ENCODE assay signal across 8 mouse cellular contexts in genomic region chr7:65497733-65498583, GRCm38 (mm10). TPM values are rescaled to one million over a fixed set of nuclear protein-coding genes. Genes with fewer than 3 reads are reported as not detected.
DNase-seq lines count a peak whose midpoint lies in the region; ATAC-seq and TF ChIP-seq lines count a peak whose summit lies in the region.

No protein-coding gene starts in this region.

- H3K36me3 ChIP-seq in ES-E14 (ENCODE audit: control insufficient read depth, insufficient read depth, low read length, poor library complexity, severe bottlenecking), result no peaks in the 10 kb centered on the region
- H3K36me3 ChIP-seq in forebrain, embryonic 16.5 days (ENCODE audit: control insufficient read depth, insufficient read depth), result no peaks in the 10 kb centered on the region
- H3K36me3 ChIP-seq in lung, embryonic 14.5 days (ENCODE audit: insufficient read depth), result no peaks in the 10 kb centered on the region

- WGBS in forebrain, embryonic 16.5 days, result 52% methylated on average over 12 of the region's 12 CpGs
- WGBS in lung, embryonic 14.5 days, result 51% methylated on average over 12 of the region's 12 CpGs

- H3K4me1 ChIP-seq in ES-E14 (ENCODE audit: control insufficient read depth in 2 of 2, insufficient read depth in 2 of 2, low read length in 2 of 2, poor library complexity in 1 of 2), result no peaks in the 10 kb centered on the region
- no peaks in the 10 kb centered on the region for H3K4me1 ChIP-seq in forebrain, embryonic 16.5 days (replicated peaks; ENCODE audit: control insufficient read depth, insufficient read depth, low read length)
- no peaks in the 10 kb centered on the region for H3K4me1 ChIP-seq in lung, embryonic 14.5 days (ENCODE audit: insufficient read depth)

- in situ Hi-C loops in ES-E14 (cut with MboI; ENCODE audit: low sequenced_read_pairs in 2 of 2, unreplicated experiment in 2 of 2), result no loop called here

- ATAC-seq in forebrain, embryonic 16.5 days, result 0 out of 2 replicates have a peak, but pooled peaks have one; percentile 55
- peak; percentile 84 for ATAC-seq in lung, embryonic 14.5 days (ENCODE audit: insufficient read depth)
- no peak for ATAC-seq in erythroid progenitor cell, adult 5-6 weeks (replicated peaks; ENCODE audit: low FRiP score, poor library complexity, severe bottlenecking)

- H3K27ac ChIP-seq in ES-E14 (ENCODE audit: insufficient read depth, low read depth, low read length, poor library complexity, severe bottlenecking), result no peak overlapping the region
- no peak overlapping the region for H3K27ac ChIP-seq in forebrain, embryonic 16.5 days (ENCODE audit: low read length)
- H3K27ac ChIP-seq in lung, embryonic 14.5 days (ENCODE audit: low read depth), result no peak overlapping the region

- DNase-seq in ES-E14 (ENCODE audit: low read depth, low spot score), result peak; percentile 39
- peak; percentile 52 to 53 for DNase-seq in cerebellum, adult 18-20 months
- peak; percentile 44 for DNase-seq in heart, postnatal 25 days (ENCODE audit: low spot score)
- peak; percentile 88 to 90 for DNase-seq in kidney, postnatal 4 days
- peak; percentile 84 for DNase-seq in lung, embryonic 14.5 days
- peak; percentile 73 for DNase-seq in ovary, postnatal 14 days (ENCODE audit: low spot score)

- no peaks in the 10 kb centered on the region for H3K9me3 ChIP-seq in ES-E14 (ENCODE audit: control insufficient read depth, insufficient read depth, low read depth, low read length)
- H3K9me3 ChIP-seq in forebrain, embryonic 16.5 days (ENCODE audit: control insufficient read depth, low read length), result no peaks in the 10 kb centered on the region
- no peaks in the 10 kb centered on the region for H3K9me3 ChIP-seq in lung, embryonic 14.5 days (ENCODE audit: low read depth, low read length)

- TF ChIP-seq CTCF in lung, embryonic 14.5 days (IDR thresholded peaks at IDR 0.05; ENCODE audit: low read depth), result peak; percentile 90

- no peak overlapping the region for H3K4me2 ChIP-seq in forebrain, embryonic 16.5 days (ENCODE audit: low read length)
- H3K4me2 ChIP-seq in lung, embryonic 14.5 days, result no peak overlapping the region

- no peak overlapping the region for H3K4me3 ChIP-seq in ES-E14 (ENCODE audit: insufficient read depth in 1 of 2, low read depth in 1 of 2, low read length in 2 of 2, poor library complexity in 1 of 2, severe bottlenecking in 1 of 2)
- H3K4me3 ChIP-seq in forebrain, embryonic 16.5 days (replicated peaks; ENCODE audit: low read length), result no peak overlapping the region
- H3K4me3 ChIP-seq in lung, embryonic 14.5 days (ENCODE audit: low read depth, low read length), result no peak overlapping the region

- H3K27me3 ChIP-seq in forebrain, embryonic 16.5 days (replicated peaks; ENCODE audit: control insufficient read depth, insufficient read depth, low read length), result no peaks in the 10 kb centered on the region
- no peaks in the 10 kb centered on the region for H3K27me3 ChIP-seq in lung, embryonic 14.5 days (ENCODE audit: insufficient read depth, low read length)

- H3K9ac ChIP-seq in ES-E14 (ENCODE audit: insufficient read depth, low read depth, low read length, poor library complexity, severe bottlenecking), result no peak overlapping the region
- no peak overlapping the region for H3K9ac ChIP-seq in forebrain, embryonic 16.5 days (replicated peaks; ENCODE audit: low read depth, low read length)
- no peak overlapping the region for H3K9ac ChIP-seq in lung, embryonic 14.5 days

- intact Hi-C loops in heart, postnatal 25 days (cut with DNase I), result loop anchor here (1.0 kb wide), 1 partner anchor 178 kb away; no protein-coding TSS in a partner anchor

TF ChIP-seq in ES-E14, 5 proteins besides CTCF, POLR2A, EP300 and RAD21:
- TF ChIP-seq MAFK (IDR thresholded peaks at IDR 0.05; ENCODE audit: insufficient read depth, low read depth, low read length), result no peak
- no peak for TF ChIP-seq HCFC1 (IDR thresholded peaks at IDR 0.05; ENCODE audit: borderline replicate concordance, insufficient read depth, low read length)
- peak; percentile 82; the same call in 1 of the 2 replicates for TF ChIP-seq ZC3H11A (IDR thresholded peaks at IDR 0.05; ENCODE audit: borderline replicate concordance, low read depth, low read length)

RNA-seq across cellular contexts. Expression of gene Tjp1, which starts 29.6 kb away (rescaled TPM):
- 36.1 and 39.3 TPM in 2 replicates for total RNA-seq in ES-E14 (2012; rRNA removed)
- 21.9 and 24.2 TPM in 2 replicates for polyA plus RNA-seq in forebrain, embryonic 16.5 days (2015; fragmentation: Nextera tagmentation; extraction: Ambion mirVana)
- total RNA-seq in heart, postnatal 25 days (2021), result 100 to 1,000 TPM; 110 to 134 TPM
- polyA plus RNA-seq in lung, embryonic 14.5 days (2014; fragmentation: Nextera tagmentation; extraction: Ambion mirVana), result 32.2 and 32.9 TPM in 2 replicates
- 5.4 and 5.8 TPM in 2 replicates for total RNA-seq in erythroid progenitor cell, adult 5-6 weeks (2015; ENCODE audit: low replicate concordance)
- total RNA-seq in erythroid progenitor cell, adult 5-6 weeks (2017; ENCODE audit: low replicate concordance), result 7.6 and 12.0 TPM in 2 replicates

Comparison
In these comparisons a context has a peak if more than half of its experiments do, and no peak if none do; other contexts are left out.
1. DNase-seq: peak in every context shown above with its lines; median percentile 89 in kidney, postnatal 4 days; 84 in lung, embryonic 14.5 days; 73 in ovary, postnatal 14 days; 52 in cerebellum, adult 18-20 months; 44 in heart, postnatal 25 days; 39 in ES-E14.